Mouse (Mus musculus): ENCODE measurements around the gene Siae. TPM values are rescaled to one million over a fixed set of nuclear protein-coding genes. Genes with fewer than 3 reads are reported as not detected.

The Siae gene
- polyA plus RNA-seq (2015; fragmentation: Nextera tagmentation; extraction: Ambion mirVana): 10.2 and 10.6 TPM in 2 replicates

DNA sequence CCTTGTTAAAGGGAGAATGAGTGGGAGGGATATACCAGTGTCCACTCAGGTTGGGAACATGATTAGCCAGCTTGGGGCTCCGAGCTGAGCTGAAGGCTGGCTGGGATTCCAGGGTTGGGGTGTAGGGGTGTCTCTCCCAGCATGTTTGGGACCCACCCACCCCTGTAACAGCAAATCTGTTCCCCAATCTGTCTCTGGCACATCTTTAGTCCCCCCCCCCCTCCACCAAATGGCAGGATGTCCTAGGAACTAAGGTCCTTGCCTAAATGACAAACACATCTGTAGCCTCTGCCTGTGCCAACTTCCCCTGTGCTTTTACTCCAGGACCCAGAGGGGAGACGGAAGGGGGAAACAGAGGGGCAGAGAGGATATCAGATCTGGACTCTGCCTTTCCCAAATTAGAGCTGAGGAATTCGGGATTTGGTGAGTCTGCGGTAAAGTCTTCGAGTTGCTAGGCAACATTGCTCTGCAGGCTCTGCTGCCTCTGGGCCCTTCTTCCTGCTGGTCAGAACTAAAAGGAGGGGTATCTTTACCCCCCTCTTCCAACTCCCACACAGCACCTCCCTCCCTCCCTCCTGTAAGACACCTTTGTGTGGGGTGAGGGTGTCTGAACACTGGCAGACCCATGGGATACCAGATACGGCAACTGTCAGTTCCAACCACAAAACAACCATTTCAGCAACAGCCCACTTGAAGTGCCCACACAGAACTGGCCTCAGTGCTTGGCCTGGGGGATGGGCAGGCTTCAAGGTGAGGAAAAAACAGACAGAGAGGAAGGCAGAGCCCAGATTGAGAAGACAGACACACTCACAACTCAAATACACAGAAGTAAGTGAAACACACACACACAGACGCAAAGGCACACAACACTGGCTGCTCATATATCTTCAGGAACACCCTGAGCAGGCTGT is at the start of gene Siae:
TSS of gene Siae (plus strand) at position 861 of the 911 bp plus-strand sequence.
- Histone ChIP-seq H3K36me3 (ENCODE audit: insufficient read depth, low read length) (no peaks in the 10 kb centered on the region), H3K9ac (ENCODE audit: low read depth, low read length) (no peak within 1 kb of the TSS), H3K4me3 (replicated peaks; ENCODE audit: low read depth, low read length) (no peak within 1 kb of the TSS), H3K4me2 (ENCODE audit: low read length) (no peak within 1 kb of the TSS), H3K4me1 (replicated peaks; ENCODE audit: insufficient read depth, low read length) (0 out of 2 replicates have a peak, but pooled peaks cover 6% of the 10 kb centered on the region), H3K27me3 (ENCODE audit: insufficient read depth, low read length) (peaks cover 12% of the 10 kb centered on the region; the same call in 1 of the 2 replicates), H3K27ac (no peak within 1 kb of the TSS), H3K9me3 (replicated peaks; ENCODE audit: low read length) (no peaks in the 10 kb centered on the region)
- peak; percentile 44; the same call in 1 of the 2 replicates for ATAC-seq (replicated peaks; ENCODE audit: low FRiP score, low read depth)
- WGBS: 18% methylated on average over 7 of the region's 7 CpGs
- no peak for DNase-seq (ENCODE audit: low spot score)
- no peak for TF ChIP-seq CTCF (IDR thresholded peaks at IDR 0.05; ENCODE audit: low read depth)

DNA sequence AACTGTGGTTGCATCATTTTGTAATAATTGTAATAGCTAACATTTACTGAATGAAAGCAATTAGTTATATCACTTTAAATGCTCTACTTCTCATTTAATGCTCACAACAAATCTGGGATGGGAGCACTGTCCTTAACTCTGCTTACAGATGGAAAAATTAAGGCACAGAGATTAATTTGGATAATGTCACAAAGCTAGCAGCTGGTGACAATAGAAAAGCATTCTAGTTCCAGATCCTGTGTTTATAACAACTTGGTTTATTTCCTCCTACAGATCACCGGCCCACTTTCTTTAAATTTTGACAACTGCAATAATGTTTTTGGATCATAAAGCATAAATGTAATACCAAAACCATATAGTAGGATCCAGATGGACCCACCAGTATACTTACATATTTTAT is 49.5 kb upstream of the Siae start:
- 80% methylated on average over 1 of the region's 1 CpGs for WGBS

GRCm38 (mm10) chr9:37512097-37512496 is 43.4 kb upstream of the Siae start:
- no peak overlapping the region for H3K9ac ChIP-seq (ENCODE audit: low read depth, low read length)
- peak; percentile 24; the same call in 1 of the 2 replicates for TF ChIP-seq CTCF (IDR thresholded peaks at IDR 0.05; ENCODE audit: low read depth)
- H3K36me3 ChIP-seq (ENCODE audit: insufficient read depth, low read length): no peaks in the 10 kb centered on the region
- no peak overlapping the region for H3K27ac ChIP-seq
- H3K4me3 ChIP-seq (replicated peaks; ENCODE audit: low read depth, low read length): no peak overlapping the region
- 0 out of 2 replicates have a peak, but pooled peaks cover 7% of the 10 kb centered on the region for H3K4me1 ChIP-seq (replicated peaks; ENCODE audit: insufficient read depth, low read length)
- DNase-seq (ENCODE audit: low spot score) (no peak), ATAC-seq (replicated peaks; ENCODE audit: low FRiP score, low read depth) (no peak)
- no peaks in the 10 kb centered on the region for H3K27me3 ChIP-seq (ENCODE audit: insufficient read depth, low read length)
- WGBS: 91% methylated on average over 2 of the region's 2 CpGs
- no peaks in the 10 kb centered on the region for H3K9me3 ChIP-seq (replicated peaks; ENCODE audit: low read length)
- no peak overlapping the region for H3K4me2 ChIP-seq (ENCODE audit: low read length)

More for the DNA sequence above, 49.5 kb upstream of the Siae start:
- H3K4me1 ChIP-seq (replicated peaks; ENCODE audit: insufficient read depth, low read length): 0 out of 2 replicates have a peak, but pooled peaks cover 5% of the 10 kb centered on the region
- H3K4me2 ChIP-seq (ENCODE audit: low read length): no peak overlapping the region
- no peak overlapping the region for H3K27ac ChIP-seq
- H3K9me3 ChIP-seq (replicated peaks; ENCODE audit: low read length): no peaks in the 10 kb centered on the region
- no peak for DNase-seq (ENCODE audit: low spot score)
- ATAC-seq (replicated peaks; ENCODE audit: low FRiP score, low read depth): no peak
- TF ChIP-seq CTCF (IDR thresholded peaks at IDR 0.05; ENCODE audit: low read depth): no peak
- H3K36me3 ChIP-seq (ENCODE audit: insufficient read depth, low read length): no peaks in the 10 kb centered on the region
- H3K27me3 ChIP-seq (ENCODE audit: insufficient read depth, low read length): no peaks in the 10 kb centered on the region
- no peak overlapping the region for H3K4me3 ChIP-seq (replicated peaks; ENCODE audit: low read depth, low read length)
- H3K9ac ChIP-seq (ENCODE audit: low read depth, low read length): no peak overlapping the region

DNA sequence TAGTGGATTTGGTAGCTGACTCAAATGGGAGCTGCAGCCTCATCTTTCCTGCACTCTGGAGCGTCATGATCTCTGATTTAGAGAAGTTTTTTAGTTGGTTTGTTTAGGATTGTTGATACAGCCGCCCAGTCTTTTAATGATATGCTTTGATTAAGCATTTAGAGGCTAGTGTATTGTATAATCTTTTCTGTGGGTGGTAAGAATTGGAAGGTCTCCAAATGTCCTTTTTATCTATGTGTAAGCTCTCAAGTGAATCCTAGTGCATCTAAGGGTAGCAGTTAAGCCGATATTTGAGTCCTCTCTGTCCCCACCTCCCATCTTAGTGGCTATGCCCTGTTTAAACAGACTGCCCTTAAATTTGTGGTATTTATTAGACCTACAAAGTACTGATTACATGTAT is 41.0 kb upstream of the Siae start:
- TF ChIP-seq CTCF (IDR thresholded peaks at IDR 0.05; ENCODE audit: low read depth): no peak
- DNase-seq (ENCODE audit: low spot score): no peak
- Histone ChIP-seq H3K4me2 (ENCODE audit: low read length) (no peak overlapping the region), H3K4me3 (replicated peaks; ENCODE audit: low read depth, low read length) (no peak overlapping the region), H3K27ac (peak overlapping the region; percentile 15; the same call in 1 of the 2 replicates), H3K27me3 (ENCODE audit: insufficient read depth, low read length) (no peaks in the 10 kb centered on the region), H3K9me3 (replicated peaks; ENCODE audit: low read length) (no peaks in the 10 kb centered on the region), H3K9ac (ENCODE audit: low read depth, low read length) (no peak overlapping the region), H3K4me1 (replicated peaks; ENCODE audit: insufficient read depth, low read length) (0 out of 2 replicates have a peak, but pooled peaks cover 3% of the 10 kb centered on the region), H3K36me3 (ENCODE audit: insufficient read depth, low read length) (0 out of 2 replicates have a peak, but pooled peaks cover 7% of the 10 kb centered on the region)
- ATAC-seq (replicated peaks; ENCODE audit: low FRiP score, low read depth): no peak
- 55% methylated on average over 3 of the region's 3 CpGs for WGBS

DNA sequence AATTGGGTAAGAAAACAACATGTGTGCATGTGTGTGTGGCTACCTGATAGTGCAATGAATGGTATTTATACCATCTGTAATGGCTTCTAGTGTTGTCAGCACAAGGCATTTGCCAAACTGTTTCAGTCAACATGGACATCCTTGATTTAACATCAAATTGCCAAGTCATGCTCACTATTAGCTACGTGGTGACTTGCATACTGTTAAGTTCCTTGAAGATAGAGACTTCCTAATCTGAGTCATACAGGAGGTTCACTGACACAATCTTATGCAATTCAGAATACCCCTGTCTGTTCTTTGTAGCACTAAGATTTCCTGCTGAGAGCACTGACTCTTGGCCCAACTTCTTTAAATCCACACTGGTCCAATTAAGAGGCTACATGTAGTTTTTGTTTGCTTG is 38.0 kb upstream of the Siae start:
- 0 out of 2 replicates have a peak, but pooled peaks cover 3% of the 10 kb centered on the region for H3K4me1 ChIP-seq (replicated peaks; ENCODE audit: insufficient read depth, low read length)
- ATAC-seq (replicated peaks; ENCODE audit: low FRiP score, low read depth) (no peak), DNase-seq (ENCODE audit: low spot score) (no peak)
- H3K4me2 ChIP-seq (ENCODE audit: low read length): no peak overlapping the region
- 83% methylated on average over 1 of the region's 1 CpGs for WGBS
- no peak for TF ChIP-seq CTCF (IDR thresholded peaks at IDR 0.05; ENCODE audit: low read depth)
- no peaks in the 10 kb centered on the region for H3K9me3 ChIP-seq (replicated peaks; ENCODE audit: low read length)
- no peak overlapping the region for H3K4me3 ChIP-seq (replicated peaks; ENCODE audit: low read depth, low read length)
- no peak overlapping the region for H3K9ac ChIP-seq (ENCODE audit: low read depth, low read length)
- no peaks in the 10 kb centered on the region for H3K27me3 ChIP-seq (ENCODE audit: insufficient read depth, low read length)
- H3K27ac ChIP-seq: no peak overlapping the region
- H3K36me3 ChIP-seq (ENCODE audit: insufficient read depth, low read length): 0 out of 2 replicates have a peak, but pooled peaks cover 22% of the 10 kb centered on the region

DNA sequence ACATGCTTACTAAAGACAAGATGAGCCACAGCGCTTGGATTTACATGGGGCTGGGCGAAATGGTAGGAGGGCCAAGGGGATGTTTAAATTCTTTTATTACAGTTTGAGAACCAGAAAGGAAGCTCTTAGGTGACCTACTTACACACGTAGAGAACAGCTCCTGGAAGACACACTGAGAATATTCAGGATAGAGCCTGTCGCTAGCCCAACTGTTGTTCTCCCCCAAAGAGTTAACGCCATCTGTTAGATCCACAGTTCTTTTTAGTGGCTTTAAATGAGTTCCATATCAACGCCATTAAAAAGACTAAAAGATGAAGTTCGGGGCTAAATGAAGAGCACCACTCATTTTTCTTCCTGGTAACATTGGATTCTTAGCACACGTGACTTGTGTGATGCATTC is 36.5 kb upstream of the Siae start:
- no peaks in the 10 kb centered on the region for H3K9me3 ChIP-seq (replicated peaks; ENCODE audit: low read length)
- no peak overlapping the region for H3K27ac ChIP-seq
- DNase-seq (ENCODE audit: low spot score) (no peak), ATAC-seq (replicated peaks; ENCODE audit: low FRiP score, low read depth) (no peak)
- H3K4me3 ChIP-seq (replicated peaks; ENCODE audit: low read depth, low read length): no peak overlapping the region
- H3K27me3 ChIP-seq (ENCODE audit: insufficient read depth, low read length): no peaks in the 10 kb centered on the region
- 0 out of 2 replicates have a peak, but pooled peaks cover 22% of the 10 kb centered on the region for H3K36me3 ChIP-seq (ENCODE audit: insufficient read depth, low read length)
- H3K4me2 ChIP-seq (ENCODE audit: low read length): no peak overlapping the region
- 0 out of 2 replicates have a peak, but pooled peaks cover 3% of the 10 kb centered on the region for H3K4me1 ChIP-seq (replicated peaks; ENCODE audit: insufficient read depth, low read length)
- TF ChIP-seq CTCF (IDR thresholded peaks at IDR 0.05; ENCODE audit: low read depth): no peak
- 95% methylated on average over 8 of the region's 8 CpGs for WGBS
- H3K9ac ChIP-seq (ENCODE audit: low read depth, low read length): no peak overlapping the region
